Mouse (Mus musculus) intestine, embryonic 16.5 days (tissue): ENCODE measurements around the gene Thsd7a. TPM values are rescaled to one million over a fixed set of nuclear protein-coding genes. Genes with fewer than 3 reads are reported as not detected.

Experiments
- ATAC-seq: fragments of 200-750 bp; cut with Nextera tagmentation; 2 replicates; pipeline ENCODE4 v1.8.0; 2017; ENCODE audit warnings: moderate TSS enrichment, moderate library complexity
- H3K27ac ChIP-seq: fragments of 300-500 bp; sonication (generic); 2 replicates; pipeline ENCODE4 v1.5.1; 2014; ENCODE audit warnings: mild to moderate bottlenecking, low read length
- H3K27me3 ChIP-seq: fragments of 300-500 bp; sonication (generic); replicated peaks from 2 replicates; pipeline ENCODE4 v1.6.1; 2014; ENCODE audit warnings: low read length, control low read depth, mixed read lengths; ENCODE audit not compliant: control insufficient read depth, insufficient read depth
- H3K36me3 ChIP-seq: fragments of 300-500 bp; sonication (generic); 2 replicates; pipeline ENCODE4 v1.6.1; 2014; ENCODE audit warnings: low read length, control low read depth; ENCODE audit not compliant: control insufficient read depth, insufficient read depth
- H3K4me1 ChIP-seq: fragments of 300-500 bp; sonication (generic); 2 replicates; pipeline ENCODE4 v1.6.1; 2014; ENCODE audit warnings: low read length, control low read depth, mixed read lengths; ENCODE audit not compliant: control insufficient read depth, insufficient read depth
- H3K4me2 ChIP-seq: fragments of 300-500 bp; sonication (generic); 2 replicates; pipeline ENCODE4 v1.6.1; 2014; ENCODE audit warnings: low read depth, low read length, control low read depth
- H3K4me3 ChIP-seq: fragments of 300-500 bp; sonication (generic); 2 replicates; pipeline ENCODE4 v1.5.1; 2014; ENCODE audit warnings: mild to moderate bottlenecking, low read length
- H3K9ac ChIP-seq: fragments of 300-500 bp; sonication (generic); 2 replicates; pipeline ENCODE4 v1.6.1; 2014; ENCODE audit warnings: low read depth, low read length
- H3K9me3 ChIP-seq: fragments of 300-500 bp; sonication (generic); 2 replicates; pipeline ENCODE4 v1.6.1; 2016; ENCODE audit warnings: low read length, control low read depth; ENCODE audit not compliant: control insufficient read depth
- WGBS: fragments of 180-500 bp; shearing (Covaris S2); extraction: QIAGEN DNeasy Blood & Tissue Kit; methylation state at CpG from one replicate; pipeline ENCODE4 v1.1.7; 2014; 5-methylcytosine and 5-hydroxymethylcytosine counted together
- polyA plus RNA-seq: library from polyadenylated mRNA; unstranded; fragments of >200 nt; fragmentation: Nextera tagmentation; extraction: Ambion mirVana; gene quantifications from 2 replicates; pipeline ENCODE4 v1.2.1, GENCODE M21; 2015

Thsd7a gene
- polyA plus RNA-seq, 1 experiment from 2014 or later: 2.6 TPM

DNA sequence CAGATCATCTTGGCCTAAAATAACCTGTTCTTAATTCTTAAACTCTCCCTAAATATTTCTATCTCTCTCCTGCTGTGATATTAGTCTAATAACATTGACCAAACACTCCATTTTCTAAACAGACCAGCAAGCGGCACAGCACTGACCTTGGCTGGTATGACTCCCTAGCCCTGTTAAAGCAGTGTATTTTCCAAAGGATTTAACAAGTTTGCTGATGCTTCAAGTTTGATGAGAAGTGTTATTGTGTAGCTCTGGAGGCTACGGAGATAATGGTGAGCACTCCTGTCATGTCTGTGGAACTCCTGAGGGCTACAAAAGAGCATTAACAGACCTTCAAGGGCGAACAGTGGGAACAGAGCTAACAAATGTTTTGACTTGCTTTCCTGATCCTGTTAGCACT is 168.1 kb downstream of the Thsd7a start:
- no peaks in the 10 kb centered on the region for H3K27me3 ChIP-seq
- H3K4me1 ChIP-seq: no peaks in the 10 kb centered on the region
- WGBS: 33% methylated on average over 3 of the region's 3 CpGs
- H3K27ac ChIP-seq: no peak overlapping the region
- H3K36me3 ChIP-seq: no peaks in the 10 kb centered on the region
- H3K4me3 ChIP-seq: no peak overlapping the region
- no peak overlapping the region for H3K9ac ChIP-seq
- ATAC-seq: no peak
- H3K4me2 ChIP-seq: no peak overlapping the region
- H3K9me3 ChIP-seq: no peaks in the 10 kb centered on the region

DNA sequence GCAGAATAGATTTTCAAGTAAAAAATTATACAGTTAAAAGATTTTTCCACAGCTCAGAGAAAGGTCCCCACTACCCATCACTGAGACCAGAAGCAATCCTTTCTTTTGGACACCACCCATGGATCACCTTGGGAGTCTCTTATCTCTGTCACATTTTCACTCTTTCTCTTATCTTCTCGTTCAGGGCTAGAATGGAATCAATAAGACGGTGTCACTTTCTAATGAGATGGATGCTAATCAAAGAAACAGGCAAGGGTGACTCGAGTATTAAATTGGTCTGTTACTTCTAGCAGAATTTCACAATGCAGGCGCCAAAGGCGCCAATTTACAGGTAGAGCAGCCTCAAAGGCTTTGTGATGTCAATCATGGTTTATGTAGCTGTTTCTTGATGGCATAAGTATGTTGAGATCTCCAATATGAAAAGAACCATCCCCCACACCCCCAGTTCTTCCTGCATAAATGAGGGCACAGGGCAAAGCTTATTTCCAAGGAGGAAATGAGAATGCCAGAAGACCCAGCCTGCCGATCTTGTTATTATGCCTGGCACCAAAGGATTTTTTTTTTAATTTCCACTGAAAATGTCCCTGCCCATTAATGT is 173.5 kb downstream of the Thsd7a start:
- no peaks in the 10 kb centered on the region for H3K27me3 ChIP-seq
- H3K27ac ChIP-seq: no peak overlapping the region
- H3K4me1 ChIP-seq: no peaks in the 10 kb centered on the region
- no peak overlapping the region for H3K4me3 ChIP-seq
- no peak overlapping the region for H3K4me2 ChIP-seq
- no peaks in the 10 kb centered on the region for H3K36me3 ChIP-seq
- WGBS: 62% methylated on average over 6 of the region's 6 CpGs
- H3K9me3 ChIP-seq: no peaks in the 10 kb centered on the region
- H3K9ac ChIP-seq: no peak overlapping the region
- ATAC-seq: no peak

DNA sequence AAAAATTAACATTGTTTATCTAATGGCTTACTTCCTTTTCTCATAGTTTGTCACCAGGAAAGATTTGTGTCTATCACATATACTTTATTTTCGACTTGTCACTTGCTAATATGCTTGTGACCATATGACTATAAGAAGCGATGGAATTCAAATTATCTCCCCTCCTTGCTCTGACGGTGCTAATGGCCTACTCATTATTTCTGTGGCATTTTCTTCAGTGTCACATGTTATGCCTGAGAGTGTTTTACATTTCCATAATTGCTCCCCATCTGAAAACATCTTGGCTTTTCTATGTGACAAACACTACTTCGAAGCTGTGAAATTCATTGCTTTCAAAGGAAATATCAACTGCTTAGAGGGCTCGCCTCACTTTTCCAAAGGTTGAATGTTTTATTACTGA is 177.0 kb downstream of the Thsd7a start:
- no peaks in the 10 kb centered on the region for H3K4me1 ChIP-seq
- WGBS: 77% methylated on average over 5 of the region's 5 CpGs
- H3K36me3 ChIP-seq: no peaks in the 10 kb centered on the region
- no peak overlapping the region for H3K9ac ChIP-seq
- H3K27ac ChIP-seq: no peak overlapping the region
- H3K4me2 ChIP-seq: no peak overlapping the region
- H3K27me3 ChIP-seq: no peaks in the 10 kb centered on the region
- ATAC-seq: no peak
- no peaks in the 10 kb centered on the region for H3K9me3 ChIP-seq
- H3K4me3 ChIP-seq: no peak overlapping the region

DNA sequence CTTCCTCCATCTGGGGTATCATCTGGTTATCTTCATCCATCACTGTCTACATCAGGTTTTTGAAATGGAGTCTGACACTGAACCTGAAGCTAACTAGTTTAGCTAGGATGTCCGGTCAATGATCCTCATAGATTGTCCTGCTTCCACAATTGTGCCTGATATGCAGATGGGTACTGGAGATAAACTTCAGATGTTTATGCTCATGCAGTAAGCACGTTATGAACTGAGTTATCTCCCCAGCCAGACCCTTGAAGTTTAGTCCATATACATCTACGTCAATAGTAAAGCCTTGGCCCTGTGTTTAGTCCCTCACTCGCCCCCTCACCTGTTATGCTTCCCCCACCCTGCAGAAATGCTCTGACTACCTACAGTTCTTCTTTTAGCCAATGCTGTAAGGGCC is 184.1 kb downstream of the Thsd7a start:
- Histone ChIP-seq H3K27me3 (no peaks in the 10 kb centered on the region), H3K9ac (no peak overlapping the region), H3K4me1 (no peaks in the 10 kb centered on the region), H3K4me2 (no peak overlapping the region), H3K4me3 (no peak overlapping the region), H3K36me3 (no peaks in the 10 kb centered on the region), H3K27ac (no peak overlapping the region), H3K9me3 (no peaks in the 10 kb centered on the region)
- WGBS: 81% methylated on average over 4 of the region's 4 CpGs
- ATAC-seq: no peak

DNA sequence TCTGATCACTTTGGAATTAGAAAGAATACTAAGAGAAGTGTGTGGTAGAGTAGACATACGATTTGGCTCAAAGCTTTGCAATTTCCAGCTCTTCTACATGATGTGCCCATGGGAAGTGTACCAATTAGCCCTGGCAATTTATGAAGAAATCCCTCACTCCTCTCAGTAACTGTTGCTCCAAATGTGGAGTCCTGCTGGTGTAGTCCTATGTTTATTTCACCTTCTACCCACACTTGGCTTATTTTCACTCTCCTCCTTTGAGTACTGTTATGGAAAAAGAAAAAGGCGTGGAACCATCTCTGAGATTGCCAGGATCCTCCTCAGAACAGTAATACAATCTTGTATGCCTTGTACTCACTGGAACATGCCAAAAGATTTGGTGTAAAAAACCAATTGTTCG is 186.9 kb downstream of the Thsd7a start:
- Histone ChIP-seq H3K4me1 (no peaks in the 10 kb centered on the region), H3K9ac (no peak overlapping the region), H3K27me3 (no peaks in the 10 kb centered on the region), H3K36me3 (no peaks in the 10 kb centered on the region), H3K4me3 (no peak overlapping the region), H3K4me2 (no peak overlapping the region), H3K9me3 (no peaks in the 10 kb centered on the region), H3K27ac (no peak overlapping the region)
- ATAC-seq: no peak
- WGBS: 82% methylated on average over 3 of the region's 3 CpGs

DNA sequence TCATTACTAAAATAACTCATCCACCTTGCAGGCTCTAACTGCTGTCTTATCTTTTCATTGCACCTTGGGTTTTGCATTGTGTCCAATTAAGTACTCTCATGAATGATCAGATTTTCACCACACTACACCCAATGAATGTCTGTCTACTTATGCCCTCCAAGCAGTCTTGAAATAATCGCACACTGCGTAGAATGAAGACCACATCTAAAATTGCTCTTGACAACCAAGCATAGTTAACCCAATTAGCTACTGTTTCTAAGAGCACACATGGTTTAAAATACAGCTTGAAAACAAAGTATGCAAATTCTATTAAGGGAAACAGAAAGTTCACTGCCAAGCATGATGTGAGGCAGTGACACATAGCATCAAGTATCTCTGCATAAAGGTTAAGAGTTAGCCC is 188.7 kb downstream of the Thsd7a start:
- Histone ChIP-seq H3K9ac (no peak overlapping the region), H3K27me3 (no peaks in the 10 kb centered on the region), H3K4me2 (no peak overlapping the region), H3K9me3 (no peaks in the 10 kb centered on the region), H3K27ac (no peak overlapping the region), H3K36me3 (no peaks in the 10 kb centered on the region), H3K4me3 (no peak overlapping the region), H3K4me1 (no peaks in the 10 kb centered on the region)
- no peak for ATAC-seq
- 90% methylated on average over 2 of the region's 2 CpGs for WGBS

DNA sequence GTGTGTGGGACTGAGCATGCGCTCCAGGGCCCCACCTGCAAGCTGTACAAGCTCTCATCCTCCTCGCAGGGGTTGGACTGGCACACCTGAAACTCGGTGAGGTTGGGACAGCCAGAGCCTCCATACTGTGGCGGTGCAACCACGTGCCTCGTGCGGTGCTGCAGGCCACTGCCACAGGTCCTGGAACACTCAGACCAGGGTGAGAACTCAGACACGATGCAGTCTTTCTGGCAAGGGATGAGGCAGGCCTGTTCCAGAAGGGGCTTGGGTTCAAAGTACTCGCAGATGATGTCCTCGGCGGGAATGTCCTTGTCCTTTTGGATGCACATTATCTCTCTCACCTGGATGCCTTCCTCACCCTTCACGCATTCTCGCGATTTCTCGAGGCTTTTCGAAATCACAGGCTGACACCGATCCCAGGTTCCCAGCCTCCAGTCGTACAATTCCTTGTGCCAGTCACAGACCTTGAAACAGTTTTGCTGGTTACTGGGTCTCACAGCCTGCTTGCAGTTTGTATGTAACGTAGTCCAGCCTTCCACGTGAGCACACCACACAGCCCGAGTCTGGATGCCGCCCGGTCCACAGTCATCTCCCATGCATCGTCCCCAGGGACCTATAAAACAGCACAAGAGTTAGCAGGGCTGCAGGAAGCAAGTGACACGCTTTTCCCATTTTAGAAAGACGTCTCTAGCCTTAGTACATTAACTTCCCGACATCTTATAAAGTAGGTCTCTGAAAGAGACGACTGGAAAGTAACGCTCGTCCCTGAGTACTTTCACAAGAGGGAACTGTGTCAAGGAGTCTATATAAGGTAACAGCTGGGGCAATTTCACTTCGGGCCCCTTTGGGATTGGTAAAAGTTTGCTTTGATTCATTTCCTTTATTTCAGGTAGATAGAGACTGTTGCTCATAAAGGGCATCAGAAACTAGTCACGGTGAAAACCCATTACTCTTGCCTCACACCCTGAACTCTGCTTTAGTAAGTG is 193.8 kb downstream of the Thsd7a start:
- no peaks in the 10 kb centered on the region for H3K4me1 ChIP-seq
- no peak overlapping the region for H3K4me3 ChIP-seq
- no peaks in the 10 kb centered on the region for H3K9me3 ChIP-seq
- no peaks in the 10 kb centered on the region for H3K27me3 ChIP-seq
- no peaks in the 10 kb centered on the region for H3K36me3 ChIP-seq
- H3K27ac ChIP-seq: no peak overlapping the region
- WGBS: 85% methylated on average over 32 of the region's 32 CpGs
- H3K4me2 ChIP-seq: no peak overlapping the region
- no peak overlapping the region for H3K9ac ChIP-seq
- ATAC-seq: no peak

DNA sequence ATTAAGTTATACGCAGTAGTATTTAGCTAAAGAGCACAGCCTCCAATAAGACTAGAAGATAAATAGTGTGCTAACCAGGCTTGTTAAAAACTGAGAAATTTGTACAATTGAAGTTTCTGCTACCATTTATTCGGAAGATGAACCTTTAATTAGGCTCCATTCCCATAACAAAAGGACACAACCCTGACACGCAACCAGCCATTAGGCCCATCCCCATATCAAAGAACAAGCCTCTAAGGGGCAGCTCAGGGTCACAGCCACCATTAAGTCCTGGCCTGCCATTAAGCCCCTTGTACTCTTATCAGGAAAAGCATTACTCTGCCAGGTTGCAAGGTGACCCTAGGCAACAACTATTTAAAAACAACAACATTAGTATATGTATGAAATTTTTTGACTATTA is 198.0 kb downstream of the Thsd7a start:
- WGBS: 76% methylated on average over 3 of the region's 3 CpGs
- Histone ChIP-seq H3K27ac (no peak overlapping the region), H3K9ac (no peak overlapping the region), H3K4me1 (no peaks in the 10 kb centered on the region), H3K9me3 (no peaks in the 10 kb centered on the region), H3K4me2 (no peak overlapping the region), H3K4me3 (no peak overlapping the region), H3K36me3 (no peaks in the 10 kb centered on the region), H3K27me3 (no peaks in the 10 kb centered on the region)
- no peak for ATAC-seq

DNA sequence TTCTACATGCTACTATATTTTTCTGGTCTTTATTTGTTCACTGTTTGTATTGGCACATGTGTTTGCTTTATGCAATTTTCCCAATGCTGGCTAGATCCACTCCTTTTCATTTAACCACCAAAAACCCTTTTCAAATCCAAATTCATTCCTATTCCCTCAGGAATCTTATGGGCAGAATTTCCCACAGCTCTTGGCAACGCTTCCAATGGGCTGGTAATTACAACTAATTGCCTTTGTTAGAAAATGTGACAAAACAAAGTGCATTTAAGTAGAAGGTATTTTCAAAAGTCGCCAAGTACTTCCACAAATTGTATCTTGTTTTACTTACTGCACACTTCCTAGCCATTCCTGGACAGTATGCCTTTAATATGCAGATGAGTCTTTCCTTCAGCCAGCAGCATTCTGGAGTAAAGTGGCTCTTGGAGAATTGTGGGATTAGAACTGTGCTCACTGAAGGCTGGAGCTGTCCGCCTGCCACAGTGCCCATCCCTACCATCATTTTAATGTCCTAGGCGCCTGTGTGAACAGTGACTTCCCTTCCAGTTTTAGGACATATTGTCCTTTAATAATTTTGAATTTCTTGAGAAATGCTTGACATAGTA is 199.1 kb downstream of the Thsd7a start:
- Histone ChIP-seq H3K4me2 (no peak overlapping the region), H3K9me3 (no peaks in the 10 kb centered on the region), H3K27ac (no peak overlapping the region), H3K36me3 (no peaks in the 10 kb centered on the region), H3K9ac (no peak overlapping the region), H3K4me1 (no peaks in the 10 kb centered on the region), H3K4me3 (no peak overlapping the region), H3K27me3 (no peaks in the 10 kb centered on the region)
- WGBS: 66% methylated on average over 4 of the region's 4 CpGs
- ATAC-seq: no peak
